Mouse (Mus musculus): ENCODE data around the gene Med13. TPM values are rescaled to one million over a fixed set of nuclear protein-coding genes. Genes with fewer than 3 reads are reported as not detected.
"Not testable (repeated sequence)": the region's sequence is repeated elsewhere in the genome, so short reads cannot be mapped to it uniquely, and the experiment has no call there.

Med13 gene
- polyA plus RNA-seq, 1 experiment from 2014 or later: 9.6 TPM

GRCm38 (mm10) chr11:86350636-86351138 lies 6.7 kb downstream of the Med13 start:
- WGBS (ENCODE audit: insufficient replicate concordance): 87% methylated on average over 1 of the region's 1 CpGs
- Histone ChIP-seq H3K27ac (ENCODE audit: low read depth, low read length) (no peak overlapping the region), H3K9ac (ENCODE audit: low read depth, low read length) (no peak overlapping the region), H3K4me2 (no peak overlapping the region), H3K36me3 (ENCODE audit: control insufficient read depth, insufficient read depth, low read length) (peaks cover 4% of the 10 kb centered on the region), H3K4me1 (ENCODE audit: control insufficient read depth, insufficient read depth, low read length) (peaks cover 12% of the 10 kb centered on the region; the same call in 1 of the 2 replicates), H3K4me3 (ENCODE audit: low read depth, low read length) (no peak overlapping the region), H3K27me3 (ENCODE audit: control insufficient read depth, insufficient read depth, low read length) (no peaks in the 10 kb centered on the region), H3K9me3 (replicated peaks; ENCODE audit: control insufficient read depth, low read length) (no peaks in the 10 kb centered on the region)
- no peak for ATAC-seq (replicated peaks; ENCODE audit: insufficient number of reproducible peaks, low FRiP score, low TSS enrichment)

GRCm38 (mm10) chr11:86349325-86349724 lies 8.1 kb downstream of the Med13 start:
- Histone ChIP-seq H3K27ac (ENCODE audit: low read depth, low read length) (no peak overlapping the region), H3K36me3 (ENCODE audit: control insufficient read depth, insufficient read depth, low read length) (no peaks in the 10 kb centered on the region; the same call in 1 of the 2 replicates), H3K9ac (ENCODE audit: low read depth, low read length) (no peak overlapping the region), H3K4me2 (no peak overlapping the region), H3K9me3 (replicated peaks; ENCODE audit: control insufficient read depth, low read length) (no peaks in the 10 kb centered on the region), H3K27me3 (ENCODE audit: control insufficient read depth, insufficient read depth, low read length) (no peaks in the 10 kb centered on the region), H3K4me1 (ENCODE audit: control insufficient read depth, insufficient read depth, low read length) (peaks cover 8% of the 10 kb centered on the region; the same call in 1 of the 2 replicates), H3K4me3 (ENCODE audit: low read depth, low read length) (no peak overlapping the region)
- no peak for ATAC-seq (replicated peaks; ENCODE audit: insufficient number of reproducible peaks, low FRiP score, low TSS enrichment)
- WGBS (ENCODE audit: insufficient replicate concordance): 51% methylated on average over 2 of the region's 2 CpGs

DNA sequence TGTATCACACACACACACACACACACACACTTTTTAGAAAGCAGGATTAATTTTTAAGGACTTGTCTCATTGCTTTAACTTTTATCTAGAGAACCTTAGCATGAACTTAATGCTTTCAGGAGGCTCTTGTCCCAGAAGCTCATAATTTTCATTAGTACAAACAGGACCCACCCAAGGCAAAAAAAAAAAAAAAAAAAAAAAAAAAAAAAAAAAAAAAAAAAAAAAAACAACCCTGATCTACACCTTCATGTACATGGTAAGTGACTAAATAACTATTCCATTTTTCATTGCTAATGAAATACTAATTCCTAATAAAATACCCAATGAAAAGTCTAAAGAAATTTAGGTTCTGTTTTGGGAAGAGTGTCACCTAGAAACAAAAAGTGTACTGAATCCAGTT lies 8.5 kb downstream of the Med13 start:
- no peak overlapping the region for H3K9ac ChIP-seq (ENCODE audit: low read depth, low read length)
- no peak overlapping the region for H3K4me3 ChIP-seq (ENCODE audit: low read depth, low read length)
- H3K27me3 ChIP-seq (ENCODE audit: control insufficient read depth, insufficient read depth, low read length): no peaks in the 10 kb centered on the region
- H3K27ac ChIP-seq (ENCODE audit: low read depth, low read length): no peak overlapping the region
- H3K36me3 ChIP-seq (ENCODE audit: control insufficient read depth, insufficient read depth, low read length): no peaks in the 10 kb centered on the region; the same call in 1 of the 2 replicates
- H3K4me1 ChIP-seq (ENCODE audit: control insufficient read depth, insufficient read depth, low read length): peaks cover 5% of the 10 kb centered on the region; the same call in 1 of the 2 replicates
- no peaks in the 10 kb centered on the region for H3K9me3 ChIP-seq (replicated peaks; ENCODE audit: control insufficient read depth, low read length)
- no peak overlapping the region for H3K4me2 ChIP-seq
- ATAC-seq (replicated peaks; ENCODE audit: insufficient number of reproducible peaks, low FRiP score, low TSS enrichment): no peak

GRCm38 (mm10) chr11:86347387-86348122 lies 9.8 kb downstream of the Med13 start:
- no peaks in the 10 kb centered on the region for H3K27me3 ChIP-seq (ENCODE audit: control insufficient read depth, insufficient read depth, low read length)
- H3K4me2 ChIP-seq: no peak overlapping the region
- H3K9ac ChIP-seq (ENCODE audit: low read depth, low read length): no peak overlapping the region
- 89% methylated on average over 5 of the region's 5 CpGs for WGBS (ENCODE audit: insufficient replicate concordance)
- no peak overlapping the region for H3K27ac ChIP-seq (ENCODE audit: low read depth, low read length)
- ATAC-seq (replicated peaks; ENCODE audit: insufficient number of reproducible peaks, low FRiP score, low TSS enrichment): no peak
- no peaks in the 10 kb centered on the region for H3K9me3 ChIP-seq (replicated peaks; ENCODE audit: control insufficient read depth, low read length)
- no peaks in the 10 kb centered on the region; the same call in 1 of the 2 replicates for H3K36me3 ChIP-seq (ENCODE audit: control insufficient read depth, insufficient read depth, low read length)
- H3K4me3 ChIP-seq (ENCODE audit: low read depth, low read length): no peak overlapping the region
- H3K4me1 ChIP-seq (ENCODE audit: control insufficient read depth, insufficient read depth, low read length): peaks cover 5% of the 10 kb centered on the region; the same call in 1 of the 2 replicates

DNA sequence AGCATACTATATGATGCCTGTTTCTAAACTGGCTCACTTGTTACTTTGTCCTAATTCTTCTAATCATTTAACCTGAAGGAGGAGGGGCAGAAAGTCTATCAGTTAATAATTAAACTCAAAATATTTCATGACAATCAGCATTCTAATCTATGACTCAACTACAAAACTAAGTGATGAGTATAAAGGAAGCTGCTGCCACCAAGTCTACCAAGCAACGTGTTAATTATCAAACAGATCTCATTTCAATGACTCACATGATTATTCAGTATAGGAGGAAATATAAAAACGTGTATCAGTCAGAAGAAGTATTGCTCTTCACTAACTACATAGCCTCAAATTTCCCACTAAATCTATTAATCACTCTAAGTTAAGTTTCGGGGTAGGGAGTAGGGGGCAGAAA lies 10.9 kb downstream of the Med13 start:
- Histone ChIP-seq H3K9ac (ENCODE audit: low read depth, low read length) (no peak overlapping the region), H3K4me2 (no peak overlapping the region), H3K4me3 (ENCODE audit: low read depth, low read length) (no peak overlapping the region), H3K36me3 (ENCODE audit: control insufficient read depth, insufficient read depth, low read length) (no peaks in the 10 kb centered on the region; the same call in 1 of the 2 replicates), H3K4me1 (ENCODE audit: control insufficient read depth, insufficient read depth, low read length) (0 out of 2 replicates have a peak, but pooled peaks cover 2% of the 10 kb centered on the region), H3K27me3 (ENCODE audit: control insufficient read depth, insufficient read depth, low read length) (no peaks in the 10 kb centered on the region), H3K27ac (ENCODE audit: low read depth, low read length) (no peak overlapping the region), H3K9me3 (replicated peaks; ENCODE audit: control insufficient read depth, low read length) (no peaks in the 10 kb centered on the region)
- 83% methylated on average over 3 of the region's 3 CpGs for WGBS (ENCODE audit: insufficient replicate concordance)
- ATAC-seq (replicated peaks; ENCODE audit: insufficient number of reproducible peaks, low FRiP score, low TSS enrichment): no peak

DNA sequence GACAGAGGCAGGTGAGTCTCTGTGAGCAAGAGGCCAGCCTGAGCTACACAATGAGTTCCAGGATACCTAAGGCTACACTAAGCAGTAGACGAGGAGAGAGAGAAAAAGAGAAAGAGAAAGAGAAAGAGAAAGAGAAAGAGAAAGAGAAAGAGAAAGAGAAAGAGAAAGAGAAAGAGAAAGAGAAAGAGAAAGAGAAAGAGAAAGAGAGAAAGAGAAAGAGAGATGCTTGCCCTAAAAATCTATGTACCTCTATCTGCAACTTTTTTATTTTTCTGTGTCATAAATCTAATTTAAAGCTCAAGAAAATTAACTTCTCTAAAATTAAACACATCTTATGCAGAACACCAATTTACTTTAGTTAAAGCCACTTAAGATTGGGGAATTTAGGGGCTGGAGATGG lies 12.5 kb downstream of the Med13 start:
- H3K4me3 ChIP-seq (ENCODE audit: low read depth, low read length); H3K9me3 ChIP-seq (replicated peaks; ENCODE audit: control insufficient read depth, low read length); ATAC-seq (replicated peaks; ENCODE audit: insufficient number of reproducible peaks, low FRiP score, low TSS enrichment); H3K4me2 ChIP-seq; H3K27me3 ChIP-seq (ENCODE audit: control insufficient read depth, insufficient read depth, low read length); H3K36me3 ChIP-seq (ENCODE audit: control insufficient read depth, insufficient read depth, low read length); H3K9ac ChIP-seq (ENCODE audit: low read depth, low read length); H3K27ac ChIP-seq (ENCODE audit: low read depth, low read length); H3K4me1 ChIP-seq (ENCODE audit: control insufficient read depth, insufficient read depth, low read length): not testable (repeated sequence)
- WGBS (ENCODE audit: insufficient replicate concordance): 95% methylated on average over 1 of the region's 1 CpGs

DNA sequence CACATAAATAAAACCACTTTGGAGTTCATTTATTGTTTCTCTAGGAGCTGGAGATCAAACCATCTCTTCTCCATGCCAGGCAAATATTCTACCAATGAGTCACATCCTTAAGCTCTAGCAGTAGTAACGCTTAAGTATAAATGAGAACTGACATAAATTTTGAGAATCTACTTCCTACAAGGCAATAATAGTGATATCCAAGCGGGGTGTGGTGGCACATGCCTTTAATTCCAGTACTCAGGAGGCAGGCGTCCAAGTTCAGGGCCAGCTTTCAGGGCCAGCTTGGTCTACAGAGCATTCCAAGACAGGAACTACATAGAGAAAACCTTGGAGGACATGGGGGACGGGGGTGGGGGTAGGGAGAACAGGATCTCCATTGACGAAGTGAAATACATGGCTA lies 33.2 kb downstream of the Med13 start:
- ATAC-seq (replicated peaks; ENCODE audit: insufficient number of reproducible peaks, low FRiP score, low TSS enrichment): no peak
- Histone ChIP-seq H3K4me2 (no peak overlapping the region), H3K27ac (ENCODE audit: low read depth, low read length) (no peak overlapping the region), H3K4me3 (ENCODE audit: low read depth, low read length) (no peak overlapping the region), H3K27me3 (ENCODE audit: control insufficient read depth, insufficient read depth, low read length) (no peaks in the 10 kb centered on the region), H3K9ac (ENCODE audit: low read depth, low read length) (no peak overlapping the region), H3K4me1 (ENCODE audit: control insufficient read depth, insufficient read depth, low read length) (no peaks in the 10 kb centered on the region), H3K36me3 (ENCODE audit: control insufficient read depth, insufficient read depth, low read length) (peaks cover 17% of the 10 kb centered on the region), H3K9me3 (replicated peaks; ENCODE audit: control insufficient read depth, low read length) (no peaks in the 10 kb centered on the region)
- WGBS (ENCODE audit: insufficient replicate concordance): 73% methylated on average over 5 of the region's 5 CpGs

DNA sequence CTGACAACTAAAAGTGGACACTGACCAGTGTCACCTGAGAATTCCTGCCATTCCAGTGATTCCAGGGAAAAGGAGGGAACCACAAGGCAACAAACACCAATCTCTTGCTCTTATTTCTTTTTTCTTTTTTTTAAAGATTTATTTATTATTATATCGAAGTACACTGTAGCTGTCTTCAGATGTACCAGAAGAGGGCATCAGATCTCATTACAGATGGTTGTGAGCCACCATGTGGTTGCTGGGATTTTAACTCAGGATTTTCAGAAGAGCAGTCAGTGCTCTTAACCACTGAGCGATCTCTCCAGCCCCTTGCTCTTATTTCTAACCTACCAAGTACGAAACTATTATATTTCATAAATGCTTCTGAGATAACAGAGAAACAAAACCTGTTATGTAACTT lies 42.4 kb downstream of the Med13 start:
- 91% methylated on average over 3 of the region's 3 CpGs for WGBS (ENCODE audit: insufficient replicate concordance)
- ATAC-seq (replicated peaks; ENCODE audit: insufficient number of reproducible peaks, low FRiP score, low TSS enrichment); H3K4me3 ChIP-seq (ENCODE audit: low read depth, low read length); H3K4me2 ChIP-seq; H3K9me3 ChIP-seq (replicated peaks; ENCODE audit: control insufficient read depth, low read length); H3K9ac ChIP-seq (ENCODE audit: low read depth, low read length); H3K4me1 ChIP-seq (ENCODE audit: control insufficient read depth, insufficient read depth, low read length); H3K27me3 ChIP-seq (ENCODE audit: control insufficient read depth, insufficient read depth, low read length); H3K27ac ChIP-seq (ENCODE audit: low read depth, low read length): not testable (repeated sequence)
- peaks cover 12% of the 10 kb centered on the region for H3K36me3 ChIP-seq (ENCODE audit: control insufficient read depth, insufficient read depth, low read length)

DNA sequence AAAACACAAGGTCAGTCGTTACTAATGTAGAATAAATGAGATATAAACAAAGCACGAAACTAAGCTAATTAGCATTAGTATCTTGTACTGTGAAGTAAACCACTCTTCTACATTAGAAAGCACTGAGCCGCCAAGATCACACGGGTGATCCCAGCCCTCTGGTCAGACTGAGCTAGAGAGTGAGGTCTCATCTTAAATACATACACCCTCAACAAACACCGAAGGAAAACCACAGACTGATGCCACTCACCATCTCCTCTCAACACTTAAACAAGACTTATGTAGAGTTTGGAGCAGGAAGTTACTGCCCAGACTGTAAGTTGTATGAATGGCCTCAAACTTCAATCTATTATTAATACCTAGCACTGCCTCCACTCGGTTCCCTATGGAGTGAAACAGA lies 47.1 kb downstream of the Med13 start:
- peaks cover 8% of the 10 kb centered on the region for H3K36me3 ChIP-seq (ENCODE audit: control insufficient read depth, insufficient read depth, low read length)
- H3K9ac ChIP-seq (ENCODE audit: low read depth, low read length): no peak overlapping the region
- 82% methylated on average over 6 of the region's 6 CpGs for WGBS (ENCODE audit: insufficient replicate concordance)
- no peak overlapping the region for H3K4me3 ChIP-seq (ENCODE audit: low read depth, low read length)
- H3K27ac ChIP-seq (ENCODE audit: low read depth, low read length): no peak overlapping the region
- H3K9me3 ChIP-seq (replicated peaks; ENCODE audit: control insufficient read depth, low read length): no peaks in the 10 kb centered on the region
- H3K4me2 ChIP-seq: no peak overlapping the region
- H3K4me1 ChIP-seq (ENCODE audit: control insufficient read depth, insufficient read depth, low read length): no peaks in the 10 kb centered on the region
- ATAC-seq (replicated peaks; ENCODE audit: insufficient number of reproducible peaks, low FRiP score, low TSS enrichment): no peak
- no peaks in the 10 kb centered on the region for H3K27me3 ChIP-seq (ENCODE audit: control insufficient read depth, insufficient read depth, low read length)

All from heart, embryonic 11.5 days (tissue).